Mouse (Mus musculus) kidney, adult 2 months (tissue): Measurements from ENCODE around the gene Lin7a. TPM values are rescaled to one million over a fixed set of nuclear protein-coding genes. Genes with fewer than 3 reads are reported as not detected.

Source experiments
- DNase-seq: peaks from one replicate; pipeline ENCODE4 v3.0.0; 2021
- H3K27ac ChIP-seq: fragments of 200-500 bp; 2 replicates; pipeline ENCODE4 v1.5.1; 2012; ENCODE audit warnings: low read depth, low read length, control low read depth, inconsistent platforms; ENCODE audit not compliant: insufficient read depth
- H3K27me3 ChIP-seq: fragments of 200-500 bp; replicated peaks from 2 replicates; pipeline ENCODE4 v1.6.1; 2012; ENCODE audit warnings: mild to moderate bottlenecking, moderate library complexity, low read length, inconsistent platforms; ENCODE audit not compliant: control insufficient read depth, insufficient read depth
- H3K36me3 ChIP-seq: fragments of 200-500 bp; 2 replicates; pipeline ENCODE4 v1.6.1; 2012; ENCODE audit warnings: mild to moderate bottlenecking, moderate library complexity, low read length, inconsistent platforms; ENCODE audit not compliant: control insufficient read depth, insufficient read depth
- H3K4me1 ChIP-seq: fragments of 200-500 bp; 2 replicates; pipeline ENCODE4 v1.6.1; 2011; ENCODE audit warnings: low read length; ENCODE audit not compliant: control insufficient read depth, insufficient read depth
- H3K4me3 ChIP-seq: fragments of 200-500 bp; 2 replicates; pipeline ENCODE4 v1.5.1; 2011; ENCODE audit warnings: mild to moderate bottlenecking, low read depth, low read length, control low read depth; ENCODE audit not compliant: insufficient read depth
- CTCF ChIP-seq: fragments of 200-500 bp; conservative IDR thresholded peaks from 2 replicates; pipeline ENCODE4 v1.5.1; 2011; ENCODE audit warnings: low read depth, mild to moderate bottlenecking, control low read depth, low read length, moderate library complexity, mixed read lengths; ENCODE audit not compliant: insufficient read depth, insufficient read length
- POLR2A ChIP-seq: fragments of 200-500 bp; IDR thresholded peaks from one replicate; pipeline ENCODE4 v1.6.1; 2011; ENCODE audit warnings: low read depth, low read length, control low read depth
- WGBS: fragments of 180-500 bp; shearing (Covaris S2); methylation state at CpG from one replicate; pipeline ENCODE4 v1.1.7; 2018; 5-methylcytosine and 5-hydroxymethylcytosine counted together
- polyA plus RNA-seq: library from polyadenylated mRNA; depleted of rRNA; stranded (reverse); fragments of >200 nt; gene quantifications from 2 replicates; pipeline ENCODE4 v1.2.3, GENCODE M21; 2012; rRNA removed

Gene Lin7a
- polyA plus RNA-seq, 1 experiment = 1.6 TPM

- H3K27ac ChIP-seq = no peak overlapping the region
- DNase-seq = no peak
- no peaks in the 10 kb centered on the region for H3K4me1 ChIP-seq
- H3K27me3 ChIP-seq = no peaks in the 10 kb centered on the region
- no peak overlapping the region for H3K4me3 ChIP-seq
- TF ChIP-seq POLR2A (no peak), CTCF (no peak)
- WGBS = 88% methylated on average over 14 of the region's 14 CpGs
- H3K36me3 ChIP-seq = no peaks in the 10 kb centered on the region
Observed at GRCm38 (mm10) chr10:107418306-107418705, 146.8 kb downstream of the Lin7a start.

DNA sequence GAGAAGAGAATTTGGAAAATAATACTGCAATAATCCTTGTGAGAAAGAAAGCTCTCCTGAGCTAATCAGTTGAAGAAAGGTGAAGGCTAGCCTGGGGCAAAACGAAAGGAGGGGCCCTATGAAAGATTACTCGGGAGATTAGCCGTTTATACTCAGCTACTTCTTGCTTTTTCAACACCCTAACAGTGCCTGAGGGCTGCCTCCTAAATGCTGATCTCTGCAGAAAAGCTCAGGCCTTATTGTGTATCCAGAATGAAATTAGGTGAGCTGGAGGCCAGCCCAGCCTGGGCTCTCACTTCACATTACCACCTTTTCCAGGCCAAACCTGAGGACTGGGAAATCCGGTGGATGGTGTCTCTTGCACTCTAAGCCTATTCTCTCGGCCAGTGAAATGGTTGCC is 165.5 kb downstream of the Lin7a start:
- no peak for DNase-seq
- H3K4me1 ChIP-seq = no peaks in the 10 kb centered on the region
- no peak overlapping the region for H3K27ac ChIP-seq
- no peaks in the 10 kb centered on the region for H3K27me3 ChIP-seq
- TF ChIP-seq POLR2A (no peak), CTCF (no peak)
- WGBS = 52% methylated on average over 5 of the region's 5 CpGs
- H3K4me3 ChIP-seq = no peak overlapping the region
- no peaks in the 10 kb centered on the region for H3K36me3 ChIP-seq

GRCm38 (mm10) chr10:107442781-107443180 is 171.3 kb downstream of the Lin7a start:
- no peaks in the 10 kb centered on the region for H3K4me1 ChIP-seq
- H3K36me3 ChIP-seq = no peaks in the 10 kb centered on the region
- no peak overlapping the region for H3K4me3 ChIP-seq
- no peak overlapping the region for H3K27ac ChIP-seq
- 7% methylated on average over 4 of the region's 4 CpGs for WGBS
- TF ChIP-seq POLR2A (no peak), CTCF (no peak)
- H3K27me3 ChIP-seq = no peaks in the 10 kb centered on the region
- DNase-seq = peak; percentile 26

- 85% methylated on average over 5 of the region's 5 CpGs for WGBS
- H3K36me3 ChIP-seq = no peaks in the 10 kb centered on the region
- DNase-seq = no peak
Observed at GRCm38 (mm10) chr10:107449496-107450330, 178.2 kb downstream of the Lin7a start.

GRCm38 (mm10) chr10:107467819-107468218 is 196.3 kb downstream of the Lin7a start:
- Histone ChIP-seq H3K4me3 (no peak overlapping the region), H3K27me3 (no peaks in the 10 kb centered on the region), H3K27ac (no peak overlapping the region), H3K4me1 (no peaks in the 10 kb centered on the region), H3K36me3 (no peaks in the 10 kb centered on the region)
- whole genome bisulfite sequencing = 87% methylated on average over 7 of the region's 7 CpGs
- TF ChIP-seq CTCF (no peak), POLR2A (no peak)
- DNase-seq = no peak

More at GRCm38 (mm10) chr10:107449496-107450330, 178.2 kb downstream of the Lin7a start:
- Histone ChIP-seq H3K27me3 (no peaks in the 10 kb centered on the region), H3K27ac (no peak overlapping the region), H3K4me1 (no peaks in the 10 kb centered on the region), H3K4me3 (no peak overlapping the region)
- TF ChIP-seq CTCF (no peak), POLR2A (no peak)

Other genes with a start within 250 kb of the Lin7a start
- 4.2 and 5.3 TPM in 2 replicates for gene Acss3, start 148.0 kb upstream of the Lin7a start, polyA plus RNA-seq
- 0.09 TPM in 1 of 2 replicates, not detected in the other for gene Myf5, start 214.4 kb downstream of the Lin7a start, polyA plus RNA-seq
- 0.61 TPM in 1 of 2 replicates, not detected in the other for gene Myf6, start 223.1 kb downstream of the Lin7a start, polyA plus RNA-seq